Mouse (Mus musculus) hindbrain, embryonic 13.5 days (tissue): Measurements from ENCODE around the gene Il1r1. TPM values are rescaled to one million over a fixed set of nuclear protein-coding genes. Genes with fewer than 3 reads are reported as not detected.

Experiments used
- ATAC-seq: fragments of 200-750 bp; cut with Nextera tagmentation; 2 replicates; pipeline ENCODE4 v1.8.0; 2017; ENCODE audit warnings: moderate TSS enrichment; ENCODE audit not compliant: low FRiP score
- H3K27ac ChIP-seq: fragments of 300-500 bp; sonication (generic); 2 replicates; pipeline ENCODE4 v1.5.1; 2015; ENCODE audit warnings: inconsistent platforms, mild to moderate bottlenecking, moderate library complexity
- H3K27me3 ChIP-seq: fragments of 300-500 bp; sonication (generic); 2 replicates; pipeline ENCODE4 v1.6.1; 2015; ENCODE audit warnings: mild to moderate bottlenecking, inconsistent platforms
- H3K36me3 ChIP-seq: fragments of 300-500 bp; sonication (generic); 2 replicates; pipeline ENCODE4 v1.6.1; 2015; ENCODE audit warnings: mild to moderate bottlenecking, inconsistent platforms
- H3K4me1 ChIP-seq: fragments of 300-500 bp; sonication (generic); replicated peaks from 2 replicates; pipeline ENCODE4 v1.6.1; 2015; ENCODE audit warnings: inconsistent platforms
- H3K4me2 ChIP-seq: fragments of 300-500 bp; sonication (generic); 2 replicates; pipeline ENCODE4 v1.6.1; 2015; ENCODE audit warnings: inconsistent platforms, mild to moderate bottlenecking, moderate library complexity
- H3K4me3 ChIP-seq: fragments of 300-500 bp; sonication (generic); 2 replicates; pipeline ENCODE4 v1.5.1; 2015; ENCODE audit warnings: mild to moderate bottlenecking, inconsistent platforms
- H3K9ac ChIP-seq: fragments of 300-500 bp; sonication (generic); 2 replicates; pipeline ENCODE4 v1.6.1; 2015; ENCODE audit warnings: mild to moderate bottlenecking, inconsistent platforms
- H3K9me3 ChIP-seq: fragments of 300-500 bp; sonication (generic); 2 replicates; pipeline ENCODE4 v1.6.1; 2016; ENCODE audit warnings: inconsistent platforms
- WGBS: fragments of 180-500 bp; shearing (Covaris S2); methylation state at CpG from one replicate; pipeline ENCODE4 v1.1.7; 2015; 5-methylcytosine and 5-hydroxymethylcytosine counted together
- polyA plus RNA-seq: library from polyadenylated mRNA; unstranded; fragments of >200 nt; fragmentation: Nextera tagmentation; extraction: Ambion mirVana; gene quantifications from 2 replicates; pipeline ENCODE4 v1.2.1, GENCODE M21; 2015

Il1r1 gene
- polyA plus RNA-seq, 1 experiment from 2014 or later, result 0.74 TPM

- WGBS, result 74% methylated on average over 11 of the region's 11 CpGs
- H3K4me1 ChIP-seq, result 0 out of 2 replicates have a peak, but pooled peaks cover 5% of the 10 kb centered on the region
- no peak overlapping the region for H3K4me2 ChIP-seq
- H3K9me3 ChIP-seq, result no peaks in the 10 kb centered on the region
- H3K27ac ChIP-seq, result no peak overlapping the region
- no peak overlapping the region for H3K9ac ChIP-seq
- H3K27me3 ChIP-seq, result no peaks in the 10 kb centered on the region
- no peaks in the 10 kb centered on the region for H3K36me3 ChIP-seq
- no peak for ATAC-seq
- H3K4me3 ChIP-seq, result no peak overlapping the region
These were observed 137.9 kb downstream of the Il1r1 start for GRCm38 (mm10) chr1:40362784-40363183.

Other genes with a start within 250 kb of the Il1r1 start
- 0.36 and 0.40 TPM in 2 replicates for gene Il1r2, start 151.0 kb upstream of the Il1r1 start, polyA plus RNA-seq
- 1.3 and 1.5 TPM in 2 replicates for gene Il1rl2, start 99.5 kb downstream of the Il1r1 start, polyA plus RNA-seq
- 0.44 TPM in 1 of 2 replicates, not detected in the other for gene Il1rl1, start 204.5 kb downstream of the Il1r1 start, polyA plus RNA-seq
- gene Il18r1, start 240.5 kb downstream of the Il1r1 start, polyA plus RNA-seq, result not detected in 2 replicates